Mouse (Mus musculus) thymus, adult 2 months (tissue): ENCODE data around the gene Myh11.

Experiments used
- CTCF ChIP-seq: fragments of 200-500 bp; IDR thresholded peaks from 2 replicates; pipeline ENCODE4 v1.5.1; 2012; ENCODE audit warnings: mild to moderate bottlenecking, control low read depth, low read length, moderate library complexity, borderline replicate concordance; ENCODE audit not compliant: control insufficient read depth, poor library complexity, insufficient read depth; ENCODE audit errors: extremely low read depth
- POLR2A ChIP-seq: fragments of 200-500 bp; IDR thresholded peaks from 2 replicates; pipeline ENCODE4 v1.6.1; 2012; ENCODE audit warnings: mild to moderate bottlenecking, low read length, control low read depth, moderate library complexity; ENCODE audit not compliant: control insufficient read depth, poor library complexity, insufficient read depth; ENCODE audit errors: extremely low read depth

- TF ChIP-seq POLR2A (no peak), CTCF (no peak)
Measured at GRCm38 (mm10) chr16:14262410-14262809, 28.8 kb downstream of the Myh11 start.
